Mouse (Mus musculus): ENCODE results near the gene Gm29776.

DNA sequence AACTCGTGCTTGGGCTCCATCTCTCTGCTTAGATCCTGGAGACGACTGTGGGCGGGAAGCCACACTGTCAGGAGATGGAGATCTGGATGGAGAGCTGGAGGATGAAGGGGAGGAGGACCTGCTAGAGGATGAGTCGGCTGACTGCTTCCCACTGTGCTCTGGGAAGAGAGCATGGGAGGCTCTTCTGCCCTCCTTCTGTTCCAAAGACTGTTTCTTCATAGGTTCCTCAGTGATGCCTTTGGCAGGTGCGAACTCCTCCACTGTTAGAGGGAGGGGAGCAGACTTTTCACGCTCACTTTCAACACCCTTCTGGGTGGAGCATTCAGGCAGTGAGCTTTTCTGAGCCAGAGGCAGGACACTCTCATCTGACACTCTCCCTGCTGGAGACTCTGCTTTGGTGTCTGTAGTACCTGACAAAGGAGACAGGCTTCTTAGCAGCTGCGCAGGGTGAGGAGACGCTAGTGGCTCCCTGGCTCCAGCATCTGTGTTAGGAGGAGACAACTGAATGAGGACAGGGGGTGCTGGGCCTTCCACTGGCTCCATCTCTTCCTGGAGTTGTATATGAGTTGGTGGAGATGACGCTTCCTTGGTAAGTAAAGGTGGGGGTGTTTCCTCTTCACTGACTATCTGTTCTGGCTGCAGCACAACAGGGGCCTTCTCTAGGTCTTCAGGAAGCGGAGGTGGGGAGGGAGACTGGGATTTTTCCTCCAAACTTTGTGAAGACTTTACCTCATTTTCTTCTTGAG lies 34.0 kb downstream of the Gm29776 start:
- TF ChIP-seq POLR2A (IDR thresholded peaks at IDR 0.05; ENCODE audit: low read depth, low read length): no peak
- no peak for TF ChIP-seq CTCF (conservative IDR thresholded peaks at IDR 0.05; ENCODE audit: insufficient read depth, insufficient read length, low read depth, low read length)

Measured in kidney, adult 2 months (tissue).